In the genomic region with DNA sequence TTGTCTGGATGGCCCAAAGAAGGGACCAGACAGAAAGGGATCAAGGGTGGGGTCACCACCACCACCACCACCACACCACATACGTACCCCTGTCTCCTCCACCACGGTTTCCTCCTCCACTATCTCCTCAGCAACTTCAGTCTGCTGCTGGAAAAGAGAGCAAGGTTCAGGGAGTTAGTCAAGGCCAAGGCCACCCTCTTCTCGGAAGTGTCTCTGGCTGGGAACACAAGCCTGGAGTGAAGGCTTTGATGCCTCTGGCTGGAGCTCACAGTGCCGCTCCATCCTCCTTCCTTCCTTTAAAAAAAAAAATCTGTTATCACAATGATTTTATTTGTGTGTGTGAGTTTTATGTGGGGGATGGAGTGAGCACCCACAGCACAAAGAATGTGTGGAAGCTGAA, we compare ENCODE assay signal across 18 mouse cellular contexts. TPM values are rescaled to one million over a fixed set of nuclear protein-coding genes. Genes with fewer than 3 reads are reported as not detected.
DNase-seq lines count a peak whose midpoint lies in the region; ATAC-seq and TF ChIP-seq lines count a peak whose summit lies in the region.
"Had no signal": no experiment of that assay in that cellular context is flagged by ENCODE, and none has a peak within 500 bp of the region (broad histone marks: within the 10 kb centered on the region; RNA-seq: fewer than 3 reads in every experiment).

No protein-coding gene starts in this region.

- peak overlapping the region; percentile 75; the same call in 1 of the 2 replicates for H3K27ac ChIP-seq in kidney, embryonic 14.5 days (ENCODE audit: low read depth, low read length)
- peak overlapping the region; percentile 89 for H3K27ac ChIP-seq in lung, postnatal 0 days (ENCODE audit: low read length)
- H3K27ac ChIP-seq in midbrain, embryonic 10.5 days (replicated peaks), result no peak overlapping the region
- H3K27ac ChIP-seq: embryonic facial prominence, embryonic 12.5 days; forebrain, embryonic 12.5 days had no signal

- H3K79me2 ChIP-seq in myocyte (ENCODE audit: control insufficient read depth, insufficient read depth), result peaks cover 33% of the 10 kb centered on the region

- H3K9me3 ChIP-seq in kidney, embryonic 14.5 days (ENCODE audit: control insufficient read depth, low read length), result no peaks in the 10 kb centered on the region
- no peaks in the 10 kb centered on the region for H3K9me3 ChIP-seq in lung, postnatal 0 days (ENCODE audit: low read length)
- H3K9me3 ChIP-seq in midbrain, embryonic 10.5 days (replicated peaks), result no peaks in the 10 kb centered on the region
- H3K9me3 ChIP-seq: embryonic facial prominence, embryonic 12.5 days; forebrain, embryonic 12.5 days; G1E; neural tube, embryonic 13.5 days had no signal

- DNase-seq in gastrocnemius, postnatal 10 days, result peak; percentile 3
- no peak for DNase-seq in gastrocnemius, postnatal 25 days
- no peak for DNase-seq in kidney, adult 9 months
- no peak for DNase-seq in lung, postnatal 0 days (ENCODE audit: low spot score)
- DNase-seq in lung, postnatal 36 days, result no peak
- no peak for DNase-seq in midbrain, embryonic 10.5 days (ENCODE audit: low spot score)
- DNase-seq: cerebellum, postnatal 25 days; kidney, adult 8-10 months; layer of hippocampus, postnatal 36 days; lung, postnatal 4 days; thymus, postnatal 25 days had no signal

- no peaks in the 10 kb centered on the region for H3K27me3 ChIP-seq in kidney, embryonic 14.5 days (ENCODE audit: control insufficient read depth, insufficient read depth, low read length)
- H3K27me3 ChIP-seq in lung, postnatal 0 days (replicated peaks; ENCODE audit: insufficient read depth, low read length), result no peaks in the 10 kb centered on the region
- no peaks in the 10 kb centered on the region for H3K27me3 ChIP-seq in myocyte (ENCODE audit: control insufficient read depth, insufficient read depth, insufficient read length)
- H3K27me3 ChIP-seq in midbrain, embryonic 10.5 days (ENCODE audit: low read depth, poor library complexity, severe bottlenecking), result no peaks in the 10 kb centered on the region
- H3K27me3 ChIP-seq: embryonic facial prominence, embryonic 12.5 days; forebrain, embryonic 12.5 days; neural tube, embryonic 13.5 days had no signal

- 85% methylated on average over 4 of the region's 4 CpGs for WGBS in kidney, embryonic 14.5 days
- WGBS in lung, postnatal 0 days, result 76% methylated on average over 4 of the region's 4 CpGs
- 89% methylated on average over 4 of the region's 4 CpGs for WGBS in midbrain, embryonic 10.5 days

- H3K4me2 ChIP-seq in kidney, embryonic 14.5 days (replicated peaks; ENCODE audit: low read depth, low read length), result no peak overlapping the region
- no peak overlapping the region for H3K4me2 ChIP-seq in lung, postnatal 0 days (replicated peaks; ENCODE audit: low read depth, low read length)
- H3K4me2 ChIP-seq in myocyte (ENCODE audit: low read depth), result no peak overlapping the region
- H3K4me2 ChIP-seq: embryonic facial prominence, embryonic 12.5 days; forebrain, embryonic 12.5 days; neural tube, embryonic 13.5 days had no signal

- peaks cover 77% of the 10 kb centered on the region for H3K36me3 ChIP-seq in kidney, embryonic 14.5 days (ENCODE audit: control insufficient read depth, insufficient read depth, low read length)
- H3K36me3 ChIP-seq in lung, postnatal 0 days (ENCODE audit: insufficient read depth, low read length), result peaks cover 51% of the 10 kb centered on the region
- peaks cover 79% of the 10 kb centered on the region for H3K36me3 ChIP-seq in myocyte (ENCODE audit: control insufficient read depth, insufficient read depth)
- peaks cover 82% of the 10 kb centered on the region for H3K36me3 ChIP-seq in midbrain, embryonic 10.5 days
- H3K36me3 ChIP-seq: G1E had no signal

- no peak overlapping the region for H3ac ChIP-seq in myocyte (ENCODE audit: control insufficient read depth, insufficient read length)

- TF ChIP-seq POLR2A in myocyte (IDR thresholded peaks at IDR 0.05; ENCODE audit: insufficient read length, low read depth), result peak; percentile 42

- H3K4me3 ChIP-seq in kidney, embryonic 14.5 days (ENCODE audit: low read length), result no peak overlapping the region
- no peak overlapping the region for H3K4me3 ChIP-seq in lung, postnatal 0 days (ENCODE audit: low read depth, low read length)
- no peak overlapping the region for H3K4me3 ChIP-seq in myocyte
- H3K4me3 ChIP-seq in midbrain, embryonic 10.5 days, result no peak overlapping the region
- H3K4me3 ChIP-seq: embryonic facial prominence, embryonic 12.5 days; forebrain, embryonic 12.5 days; neural tube, embryonic 13.5 days had no signal

- peaks cover 8% of the 10 kb centered on the region; the same call in 1 of the 2 replicates for H3K4me1 ChIP-seq in kidney, embryonic 14.5 days (ENCODE audit: control insufficient read depth, insufficient read depth, low read length)
- peaks cover 13% of the 10 kb centered on the region; the same call in 1 of the 2 replicates for H3K4me1 ChIP-seq in lung, postnatal 0 days (ENCODE audit: insufficient read depth, low read depth, low read length)
- H3K4me1 ChIP-seq in midbrain, embryonic 10.5 days, result 0 out of 2 replicates have a peak, but pooled peaks cover 5% of the 10 kb centered on the region
- H3K4me1 ChIP-seq: forebrain, embryonic 12.5 days had no signal

- TF ChIP-seq EP300 in lung, postnatal 0 days (IDR thresholded peaks at IDR 0.05), result no peak

- TF ChIP-seq CTCF in lung, postnatal 0 days (IDR thresholded peaks at IDR 0.05), result no peak

- ATAC-seq in kidney, embryonic 14.5 days (ENCODE audit: low FRiP score, low TSS enrichment), result no peak
- ATAC-seq in lung, postnatal 0 days, result no peak
- ATAC-seq: midbrain, embryonic 16.5 days had no signal

- no peak overlapping the region for H3K9ac ChIP-seq in kidney, embryonic 14.5 days (ENCODE audit: low read depth, low read length)
- no peak overlapping the region for H3K9ac ChIP-seq in lung, postnatal 0 days (replicated peaks; ENCODE audit: low read depth)
- H3K9ac ChIP-seq: embryonic facial prominence, embryonic 12.5 days; forebrain, embryonic 12.5 days; neural tube, embryonic 13.5 days had no signal

TF ChIP-seq in myocyte, 11 proteins besides CTCF, POLR2A, EP300 and RAD21:
- peak; percentile 50 for TF ChIP-seq POLR2AphosphoS2 (IDR thresholded peaks at IDR 0.05; ENCODE audit: insufficient read length, low read depth)
- TF ChIP-seq TCF12 (IDR thresholded peaks at IDR 0.05; ENCODE audit: insufficient read depth, poor library complexity, severe bottlenecking), result no peak

RNA-seq across cellular contexts. Expression of a gene that starts 15.8 kb away (rescaled TPM):
- total RNA-seq in gastrocnemius, postnatal 10 days (2021), result 1,000 to 10,000 TPM; 2,118 to 2,804 TPM
- total RNA-seq in gastrocnemius, postnatal 25 days (2021), result 1,000 to 10,000 TPM in 1 of 2 experiments, 100 to 1,000 TPM in 1; 811 to 1,001 TPM
- 817 and 919 TPM in 2 replicates for polyA plus RNA-seq in kidney, embryonic 14.5 days (2014; fragmentation: Nextera tagmentation; extraction: Ambion mirVana)
- polyA plus RNA-seq in lung, postnatal 0 days (2015; fragmentation: Nextera tagmentation; extraction: Ambion mirVana), result 3,302 and 3,486 TPM in 2 replicates
- 1,961 TPM for polyA plus RNA-seq in myocyte (2012; fragmentation: generic; extraction: Trizol)
- 333 and 416 TPM in 2 replicates for polyA plus RNA-seq in midbrain, embryonic 10.5 days (2016; fragmentation: Nextera tagmentation; extraction: Ambion mirVana)
- polyA plus RNA-seq: G1E had no signal

RNA-seq across cellular contexts. Expression of a gene that starts 53.9 kb away (rescaled TPM):
- 10 to 100 TPM; 66.8 to 84.1 TPM for total RNA-seq in gastrocnemius, postnatal 10 days (2021)
- 10 to 100 TPM; 51.8 to 60.6 TPM for total RNA-seq in gastrocnemius, postnatal 25 days (2021)
- 389 and 470 TPM in 2 replicates for polyA plus RNA-seq in kidney, embryonic 14.5 days (2014; fragmentation: Nextera tagmentation; extraction: Ambion mirVana)
- 440 and 498 TPM in 2 replicates for polyA plus RNA-seq in lung, postnatal 0 days (2015; fragmentation: Nextera tagmentation; extraction: Ambion mirVana)
- 264 TPM for polyA plus RNA-seq in myocyte (2012; fragmentation: generic; extraction: Trizol)
- 229 and 231 TPM in 2 replicates for polyA plus RNA-seq in midbrain, embryonic 10.5 days (2016; fragmentation: Nextera tagmentation; extraction: Ambion mirVana)
